Mouse (Mus musculus) gastrocnemius, adult 18-20 months (tissue): Measurements from ENCODE around the gene Itgal. TPM values are rescaled to one million over a fixed set of nuclear protein-coding genes. Genes with fewer than 3 reads are reported as not detected.
"Not testable (repeated sequence)": the region's sequence is repeated elsewhere in the genome, so short reads cannot be mapped to it uniquely, and the experiment has no call there.

Source experiments
- DNase-seq: peaks from one replicate; pipeline ENCODE4 v3.0.0; 2021; ENCODE audit warnings: low spot score
- total RNA-seq, 2 experiments: library from RNA; stranded (reverse); gene quantifications; 2 replicates each; pipeline ENCODE4 v1.2.3; 2021

Itgal gene
- total RNA-seq, 2 experiments from 2014 or later = 0.21 to 0.33 TPM

GRCm38 (mm10) chr7:127341861-127342260, 45.8 kb downstream of the Itgal start:
- not testable (repeated sequence) for DNase-seq

DNA sequence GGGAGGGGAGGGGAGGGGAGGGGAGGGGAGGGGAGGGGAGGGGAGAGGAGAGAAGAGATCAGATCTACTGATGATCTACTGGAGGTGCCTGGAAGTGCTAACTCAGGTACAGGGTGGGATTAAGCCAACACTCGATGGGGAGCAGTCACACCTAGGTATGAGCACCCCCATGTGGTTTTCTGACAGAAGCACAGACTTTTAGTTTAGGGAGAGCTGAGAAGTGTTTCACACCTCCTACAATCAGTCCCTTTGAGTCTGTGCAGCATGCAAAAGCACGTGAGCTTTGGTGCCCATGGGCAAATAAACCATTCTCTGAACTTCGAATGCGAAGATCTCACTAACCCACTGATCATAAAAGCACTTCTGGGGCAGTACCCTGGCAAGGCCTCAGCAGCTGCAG, 46.3 kb downstream of the Itgal start:
- DNase-seq = no peak

DNA sequence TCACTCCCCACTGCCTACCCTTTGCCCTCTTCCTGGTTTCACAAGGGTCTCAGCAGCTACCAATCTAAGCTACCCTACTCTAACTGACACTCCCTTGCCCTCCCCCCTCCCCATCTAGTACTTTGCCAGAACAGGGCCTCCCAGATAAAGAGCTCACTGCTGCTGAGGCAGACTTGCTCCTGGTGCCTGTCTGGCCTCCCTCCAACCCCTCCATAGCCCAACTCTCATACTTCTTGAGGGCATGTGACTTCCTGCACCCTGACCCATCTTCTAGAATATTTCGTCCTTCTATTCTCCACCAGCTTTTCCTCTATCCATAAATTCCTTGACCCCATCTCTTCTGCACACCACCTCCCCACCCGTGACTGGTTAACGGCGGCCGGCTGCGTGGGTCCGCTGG, 46.8 kb downstream of the Itgal start:
- DNase-seq = no peak

DNA sequence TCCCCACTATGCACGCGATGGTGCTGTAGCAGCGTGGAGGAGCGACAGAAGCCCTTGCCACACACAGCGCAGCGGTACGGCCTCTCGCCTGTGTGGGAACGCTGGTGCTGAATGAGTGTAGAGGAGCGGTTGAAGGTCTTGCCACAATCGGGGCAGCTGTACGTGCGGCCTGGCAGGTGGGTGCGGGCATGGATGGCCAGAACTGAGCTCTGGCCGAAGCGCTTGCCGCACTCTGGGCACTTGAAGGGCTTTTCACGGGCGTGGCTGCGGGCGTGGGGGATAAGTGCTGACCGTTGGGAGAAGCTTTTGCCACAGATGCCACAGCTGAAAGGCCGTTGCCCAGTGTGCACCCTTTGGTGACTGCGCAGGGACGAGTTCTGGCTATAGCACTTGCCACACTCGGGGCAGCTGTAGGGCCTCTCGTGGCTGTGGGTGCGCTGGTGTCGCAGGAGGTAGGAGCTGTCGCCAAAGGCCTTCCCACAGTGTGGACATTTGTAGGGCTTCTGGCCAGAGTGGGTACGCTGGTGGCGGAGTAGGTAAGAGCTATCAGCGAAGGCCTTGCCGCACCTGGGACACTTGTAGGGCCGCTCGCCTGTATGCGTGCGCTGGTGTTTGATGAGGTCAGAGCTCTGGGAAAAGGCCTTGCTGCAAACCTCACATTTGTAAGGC, 47.4 kb downstream of the Itgal start:
- DNase-seq = no peak

DNA sequence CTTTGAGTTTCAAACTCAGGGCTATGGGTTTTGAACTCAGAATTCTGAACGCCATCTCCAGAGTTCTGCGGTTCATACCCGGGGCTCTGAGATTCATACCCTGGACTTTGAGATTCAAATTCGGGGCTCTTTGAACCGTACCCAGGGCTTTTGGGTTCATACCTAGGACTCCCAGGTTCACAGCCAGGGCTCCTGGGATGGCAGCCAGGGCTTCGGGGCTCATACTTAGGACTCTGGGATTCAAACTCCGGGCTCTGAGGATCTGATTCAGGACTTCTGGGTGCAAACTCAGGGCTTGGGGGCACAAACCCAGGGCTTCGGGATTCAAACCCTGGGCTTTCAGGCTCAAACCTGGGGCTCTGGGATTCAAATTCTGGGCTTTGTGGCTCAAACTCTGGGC, 48.3 kb downstream of the Itgal start:
- DNase-seq = no peak

- DNase-seq = no peak
Observed at GRCm38 (mm10) chr7:127345092-127345491, 49.0 kb downstream of the Itgal start.

DNA sequence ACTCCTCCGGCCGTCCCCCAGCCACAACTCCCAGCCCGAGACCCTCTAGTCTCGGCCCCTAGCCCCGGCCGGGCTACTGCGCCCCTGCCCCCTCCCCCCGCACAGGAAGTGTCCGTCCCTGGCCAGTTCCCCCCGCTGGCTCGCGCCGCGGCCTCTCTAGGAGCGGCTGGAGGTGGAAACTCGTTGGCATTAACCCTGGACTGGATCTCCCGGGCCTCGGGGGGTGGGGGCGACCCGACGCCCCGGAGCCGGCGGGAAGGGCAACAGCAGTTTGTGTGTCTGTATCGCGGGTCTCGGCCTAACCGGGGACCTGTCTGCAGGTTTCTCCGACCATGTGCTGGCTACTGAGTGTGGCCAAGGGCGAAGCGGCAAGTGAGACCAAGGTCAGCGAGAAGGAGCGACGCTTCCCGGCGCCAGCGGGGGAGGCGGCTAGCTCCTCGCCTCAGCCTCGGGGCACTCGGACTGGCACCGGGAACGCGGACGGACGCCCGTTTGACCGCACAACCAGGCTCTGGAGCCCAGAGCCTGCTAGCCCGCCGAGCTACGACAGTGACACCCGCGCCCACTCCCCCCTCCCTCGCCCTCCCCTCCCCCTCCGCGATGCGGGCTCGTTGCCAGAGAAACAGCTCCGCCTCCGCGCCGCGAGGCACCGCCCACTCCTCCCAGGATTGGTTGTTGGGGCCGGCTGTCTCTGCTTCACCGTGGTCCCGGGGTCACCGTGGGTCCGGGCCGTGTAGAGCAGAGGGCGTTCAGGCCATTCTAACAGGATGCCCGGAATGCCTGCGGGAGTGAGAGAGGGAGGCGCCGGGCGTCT, 49.7 kb downstream of the Itgal start, which contains the start of gene Zfp768:
Gene Zfp768 (minus strand): TSS at position 78 of the 814 bp plus-strand sequence.
- DNase-seq = peak; percentile 94

DNA sequence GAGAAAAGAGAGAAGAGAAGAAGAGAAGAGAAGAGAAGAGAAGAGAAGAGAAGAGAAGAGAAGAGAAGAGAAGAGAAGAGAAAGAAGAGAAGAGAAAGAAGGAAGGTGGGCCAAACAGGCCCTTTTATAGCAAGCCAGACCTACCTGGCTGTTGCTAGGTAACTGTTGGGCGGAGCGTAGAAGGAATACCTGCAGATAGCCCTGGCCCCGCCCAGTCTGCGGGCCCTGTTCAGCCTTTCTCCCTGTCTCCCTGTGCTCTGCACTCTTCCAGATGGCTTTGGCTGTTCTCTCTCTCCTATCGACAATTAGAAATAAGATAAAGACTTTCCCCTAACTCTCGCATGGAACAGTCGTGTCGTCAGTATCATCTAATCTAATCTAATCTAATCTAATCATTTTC, 50.6 kb downstream of the Itgal start:
- DNase-seq = no peak

DNA sequence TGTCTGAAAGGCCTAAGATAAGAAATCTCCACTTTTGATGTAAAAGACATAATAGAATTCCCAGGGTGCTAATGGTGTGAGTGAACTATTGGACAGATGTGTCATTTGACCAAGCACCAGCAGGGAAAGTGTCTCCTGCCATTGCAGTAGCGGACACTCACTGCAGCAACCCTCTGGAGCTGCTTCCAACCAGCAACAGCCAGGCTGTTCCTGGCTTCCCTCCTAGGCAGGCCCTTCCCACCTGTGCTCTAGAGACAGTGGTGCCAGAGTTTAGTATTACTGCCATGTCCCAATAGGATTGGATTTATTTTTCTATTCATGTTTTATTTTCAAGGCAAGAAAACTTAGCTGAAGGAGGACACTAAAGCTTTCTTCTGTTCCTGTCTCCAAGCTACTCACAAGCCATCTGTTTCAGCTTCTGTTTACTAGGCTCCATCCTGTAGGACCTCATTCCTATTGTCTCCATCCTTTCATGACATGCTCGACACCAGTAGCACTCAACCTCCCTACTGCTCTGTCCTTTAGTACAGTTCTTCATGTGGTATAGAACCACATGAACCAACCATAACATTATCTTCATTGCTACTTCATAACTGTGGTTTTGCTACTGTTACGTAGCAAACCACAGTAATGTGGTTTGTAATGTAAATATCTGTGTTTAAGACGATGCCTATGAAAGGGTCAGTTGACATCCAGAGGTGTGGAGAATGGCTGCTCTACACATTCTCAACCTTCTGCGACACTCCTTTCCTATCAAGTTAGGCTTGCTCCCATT, 55.4 kb downstream of the Itgal start:
- no peak for DNase-seq

- DNase-seq = no peak
Observed at GRCm38 (mm10) chr7:127355796-127356195, 59.7 kb downstream of the Itgal start.

DNA sequence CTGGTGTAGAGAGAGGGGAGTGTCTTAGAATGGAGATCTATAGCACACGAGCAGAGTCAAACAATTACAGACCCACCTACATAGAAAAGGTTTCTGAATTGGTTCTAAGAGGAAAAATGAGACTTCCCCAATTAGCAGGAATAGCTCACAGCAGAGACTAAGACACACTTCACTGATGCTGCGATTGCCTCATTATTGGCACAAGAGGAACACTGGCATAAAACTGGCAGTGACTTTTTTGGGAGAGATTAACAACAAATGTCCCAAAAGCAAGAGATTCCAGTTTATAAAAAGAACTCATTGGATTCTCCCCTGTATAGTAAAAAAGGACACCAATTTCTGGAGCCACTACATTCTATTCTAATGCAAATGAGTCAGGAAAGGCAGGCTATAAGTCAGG, 61.8 kb downstream of the Itgal start:
- DNase-seq = no peak

DNA sequence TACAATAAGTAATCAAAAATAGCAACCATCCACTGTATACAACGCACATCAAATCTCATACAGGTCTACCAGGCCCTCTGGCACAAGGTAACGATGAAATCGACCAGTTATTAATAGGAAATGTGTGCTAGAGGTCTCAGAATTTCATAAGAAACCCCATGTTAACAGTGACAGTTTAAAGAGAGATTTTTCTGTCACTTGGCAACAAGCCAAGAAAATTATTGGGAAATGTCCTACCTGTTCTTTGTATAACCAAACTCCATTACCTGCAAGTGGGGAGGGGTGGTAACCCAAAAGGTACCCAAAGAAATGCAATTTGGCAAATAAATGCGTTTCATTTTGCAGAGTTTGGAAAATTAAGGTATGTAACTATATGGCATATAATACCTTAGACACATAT, 62.4 kb downstream of the Itgal start:
- DNase-seq = no peak

DNA sequence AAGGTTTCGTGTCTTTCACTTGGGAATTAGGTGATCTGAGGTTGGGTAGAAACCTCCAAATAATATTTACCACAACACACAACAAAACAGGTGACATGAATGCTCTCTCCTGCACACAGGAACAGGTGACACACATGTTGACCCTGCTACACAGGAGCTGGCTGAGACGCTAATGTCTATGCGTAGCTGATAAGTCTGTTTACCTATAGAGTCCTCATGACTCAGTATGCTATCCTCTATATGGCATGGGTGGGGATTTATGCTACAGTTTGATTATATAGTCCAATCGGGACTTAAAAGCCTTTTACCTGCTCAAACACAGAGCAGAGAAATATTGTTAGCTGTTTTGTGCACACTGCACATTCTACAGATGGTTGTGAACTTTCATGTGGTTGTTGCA, 64.2 kb downstream of the Itgal start:
- DNase-seq = no peak

DNA sequence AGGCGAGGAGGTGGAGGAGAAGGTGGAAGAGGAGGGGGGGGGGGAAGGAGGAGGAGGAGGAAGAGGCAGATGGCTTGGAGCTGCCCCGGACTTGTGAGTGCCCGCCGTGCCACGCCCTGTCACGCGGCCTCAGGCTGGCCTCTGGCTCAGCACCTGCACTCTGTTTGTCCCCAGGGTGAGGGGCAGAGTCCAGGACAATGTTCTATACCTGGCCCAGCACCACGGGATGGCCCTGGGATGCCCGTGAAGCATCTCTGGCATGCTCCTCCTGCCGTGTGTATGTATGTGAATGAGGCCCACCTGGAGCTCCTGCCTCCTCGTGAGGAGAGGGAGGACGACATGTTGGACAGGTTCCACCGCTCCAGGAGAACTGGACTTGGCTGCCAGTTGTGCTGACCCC, 65.4 kb downstream of the Itgal start:
- DNase-seq = no peak

GRCm38 (mm10) chr7:127362418-127362817, 66.4 kb downstream of the Itgal start:
- DNase-seq = peak; percentile 31

DNA sequence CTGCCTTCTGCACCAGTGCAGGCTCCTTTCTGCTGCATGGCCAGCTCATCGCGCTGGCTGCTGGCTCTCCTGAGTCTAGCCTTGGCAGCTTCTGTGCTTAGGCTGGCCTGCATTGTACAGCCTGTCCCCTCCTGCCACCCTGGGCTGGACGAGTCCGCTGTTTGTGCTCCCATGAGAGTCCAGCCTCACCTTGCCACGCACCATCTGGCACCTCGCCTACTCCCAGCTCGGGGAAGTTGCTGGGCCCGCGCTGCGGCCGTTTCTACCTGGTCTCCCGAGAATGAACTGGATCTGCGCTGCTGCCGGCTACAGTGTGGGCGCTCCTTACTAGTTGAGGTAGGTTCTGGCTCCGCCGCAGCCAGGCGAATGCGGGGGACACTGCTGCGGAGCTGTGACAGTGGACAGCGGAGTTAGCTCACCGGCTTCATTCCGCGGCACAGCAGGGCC, 67.4 kb downstream of the Itgal start:
- DNase-seq = no peak

GRCm38 (mm10) chr7:127364166-127364565, 68.1 kb downstream of the Itgal start:
- DNase-seq = peak; percentile 34

DNA sequence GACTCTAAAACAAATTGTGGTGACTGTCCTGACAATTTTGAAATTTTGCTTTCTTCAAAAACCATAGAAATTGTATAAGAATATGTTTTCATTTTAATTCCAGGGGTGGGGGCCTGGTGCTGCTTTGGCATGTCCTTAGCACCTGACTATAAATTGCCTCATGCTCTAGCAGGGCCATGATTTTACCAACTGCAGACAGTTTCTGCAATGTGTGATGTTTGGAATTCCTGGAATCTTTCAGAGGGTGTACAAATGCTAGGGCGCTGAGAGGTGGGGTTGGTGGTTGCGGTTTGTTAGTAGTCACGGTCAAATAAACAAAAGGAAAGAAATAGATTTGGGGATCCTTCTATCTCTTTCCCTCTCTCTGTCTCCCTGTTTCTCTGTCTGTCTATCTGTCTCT, 70.2 kb downstream of the Itgal start:
- DNase-seq = no peak

DNA sequence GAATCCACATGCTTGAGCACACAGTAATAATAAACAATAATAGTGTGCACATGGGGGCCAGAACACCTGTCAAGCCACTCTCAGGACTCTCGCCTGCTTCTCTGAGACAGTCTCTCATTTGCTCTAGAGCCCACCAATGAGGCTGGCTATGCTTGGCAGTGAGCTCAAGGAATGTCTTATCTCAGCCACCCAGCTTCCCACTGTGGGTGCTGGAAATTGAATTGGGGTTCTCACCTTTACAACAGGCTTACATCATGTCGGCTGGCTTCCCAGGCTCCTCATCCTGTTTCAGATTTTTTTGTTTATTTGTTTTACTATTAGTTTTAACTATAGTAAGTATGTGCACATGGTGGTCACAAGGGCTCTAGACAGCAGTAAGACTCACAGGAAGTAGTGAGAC, 75.2 kb downstream of the Itgal start:
- DNase-seq = no peak

- DNase-seq = not testable (repeated sequence)
Observed at GRCm38 (mm10) chr7:127371870-127372269, 75.8 kb downstream of the Itgal start.

DNA sequence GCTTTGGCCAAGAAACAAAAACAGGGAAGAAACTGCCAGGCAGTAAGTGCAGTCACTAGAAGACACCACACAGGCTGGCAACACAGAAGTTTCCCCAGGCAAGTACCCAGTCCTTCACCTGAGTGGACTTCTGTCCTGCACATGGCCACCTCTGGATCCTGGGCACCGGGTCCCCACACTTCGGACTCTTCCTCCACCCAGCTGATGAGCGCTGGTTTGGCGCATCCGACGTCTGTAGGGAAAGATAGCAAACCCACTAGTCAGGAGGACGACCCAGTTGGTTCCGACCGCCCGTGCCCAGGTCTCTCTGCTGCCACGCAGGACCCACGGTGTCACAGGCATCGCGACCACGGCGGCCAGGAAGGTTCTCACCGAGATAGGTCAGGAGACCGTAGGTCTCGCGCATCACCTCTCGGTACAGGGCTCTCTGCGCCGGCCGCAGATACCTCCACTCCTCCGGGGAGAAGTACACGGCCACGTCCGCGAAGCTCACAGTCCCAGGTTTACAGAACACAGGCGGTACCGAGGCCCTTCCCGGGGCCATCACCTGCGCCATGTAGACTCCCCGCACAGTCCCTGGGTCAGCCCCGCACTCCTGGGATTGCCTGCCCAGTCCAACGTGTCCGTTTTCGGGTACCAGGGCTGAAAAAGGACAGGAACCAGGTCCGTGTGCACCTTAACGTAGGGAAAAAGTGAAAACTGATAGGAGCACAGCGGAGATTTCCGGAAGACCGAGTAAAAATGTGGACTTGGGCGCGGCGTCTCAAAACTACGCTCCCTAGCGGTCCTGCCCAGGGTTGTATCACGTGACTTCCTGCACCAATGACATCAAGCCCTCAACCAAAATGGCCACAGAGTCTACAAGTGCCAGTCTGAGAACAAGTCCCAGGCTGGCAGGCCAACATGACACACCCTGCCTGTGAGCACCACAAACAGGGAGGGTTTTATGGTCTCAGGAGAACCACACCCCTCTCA, 79.5 kb downstream of the Itgal start, which contains the start of gene Zfp747:
Gene Zfp747 (minus strand): TSS at position 780 of the 975 bp plus-strand sequence.
- DNase-seq = peak; percentile 96
